Mouse (Mus musculus) hindbrain, embryonic 14.5 days (tissue): ENCODE data around the gene Tead2. TPM values are rescaled to one million over a fixed set of nuclear protein-coding genes. Genes with fewer than 3 reads are reported as not detected.

Source experiments
- ATAC-seq: fragments of 200-750 bp; cut with Nextera tagmentation; 2 replicates; pipeline ENCODE4 v1.8.0; 2017; ENCODE audit warnings: moderate number of reproducible peaks, mild to moderate bottlenecking, moderate TSS enrichment, moderate library complexity; ENCODE audit not compliant: low FRiP score
- DNase-seq: peaks from one replicate; pipeline ENCODE4 v3.0.0-alpha.2; 2015; ENCODE audit warnings: low spot score
- H3K27ac ChIP-seq: fragments of 300-500 bp; sonication (generic); 2 replicates; pipeline ENCODE4 v1.5.1; 2014; ENCODE audit warnings: mild to moderate bottlenecking, moderate library complexity
- H3K27me3 ChIP-seq: fragments of 300-500 bp; sonication (generic); 2 replicates; pipeline ENCODE4 v1.6.1; 2014; ENCODE audit warnings: mild to moderate bottlenecking, low read length, mixed read lengths; ENCODE audit not compliant: control insufficient read depth, insufficient read depth
- H3K36me3 ChIP-seq: fragments of 300-500 bp; sonication (generic); replicated peaks from 2 replicates; pipeline ENCODE4 v1.6.1; 2014; ENCODE audit not compliant: control insufficient read depth, insufficient read depth
- H3K4me1 ChIP-seq: fragments of 300-500 bp; sonication (generic); replicated peaks from 2 replicates; pipeline ENCODE4 v1.6.1; 2014; ENCODE audit warnings: antibody characterized with exemption, low read length, mixed read lengths; ENCODE audit not compliant: control insufficient read depth, insufficient read depth
- H3K4me2 ChIP-seq: fragments of 300-500 bp; sonication (generic); replicated peaks from 2 replicates; pipeline ENCODE4 v1.6.1; 2014; ENCODE audit warnings: mild to moderate bottlenecking, moderate library complexity
- H3K4me3 ChIP-seq: fragments of 300-500 bp; sonication (generic); replicated peaks from 2 replicates; pipeline ENCODE4 v1.5.1; 2014; ENCODE audit warnings: mild to moderate bottlenecking, low read length
- H3K9ac ChIP-seq: fragments of 300-500 bp; sonication (generic); 2 replicates; pipeline ENCODE4 v1.6.1; 2014
- H3K9me3 ChIP-seq: fragments of 300-500 bp; sonication (generic); 2 replicates; pipeline ENCODE4 v1.6.1; 2016; ENCODE audit warnings: low read length; ENCODE audit not compliant: control insufficient read depth
- WGBS: fragments of 180-500 bp; shearing (Covaris S2); extraction: QIAGEN DNeasy Blood & Tissue Kit; methylation state at CpG from one replicate; pipeline ENCODE4 v1.1.7; 2014; 5-methylcytosine and 5-hydroxymethylcytosine counted together
- polyA plus RNA-seq: library from polyadenylated mRNA; unstranded; fragments of >200 nt; fragmentation: Nextera tagmentation; extraction: Ambion mirVana; gene quantifications from 2 replicates; pipeline ENCODE4 v1.2.1, GENCODE M21; 2014

Tead2 gene
- polyA plus RNA-seq, 1 experiment from 2014 or later = 37.7 TPM

DNA sequence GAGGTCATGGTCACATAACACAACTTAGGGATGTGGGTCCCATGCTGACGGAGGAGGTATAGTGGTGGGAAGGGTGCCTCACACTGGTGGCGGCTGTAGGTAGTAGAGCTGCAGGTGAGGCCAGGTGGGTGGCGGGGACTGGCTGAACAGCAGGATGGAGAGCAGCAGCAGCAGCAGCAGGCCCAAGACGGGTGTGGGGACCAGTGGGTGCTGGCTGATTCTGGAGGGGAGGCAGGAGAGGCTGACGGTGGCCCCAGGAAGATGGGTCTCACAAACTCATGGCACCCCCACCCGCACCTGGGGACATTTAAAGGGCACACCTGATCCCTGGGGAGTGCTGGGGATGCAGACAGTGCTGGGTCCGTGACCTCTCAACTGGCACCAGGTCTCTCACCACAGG is 31.9 kb upstream of the Tead2 start:
- H3K9ac ChIP-seq = no peak overlapping the region
- H3K27me3 ChIP-seq = peaks cover 64% of the 10 kb centered on the region
- ATAC-seq (no peak), DNase-seq (no peak)
- H3K4me3 ChIP-seq = no peak overlapping the region
- no peaks in the 10 kb centered on the region for H3K9me3 ChIP-seq
- H3K4me2 ChIP-seq = no peak overlapping the region
- no peaks in the 10 kb centered on the region for H3K36me3 ChIP-seq
- no peak overlapping the region for H3K27ac ChIP-seq
- WGBS = 66% methylated on average over 6 of the region's 7 CpGs
- H3K4me1 ChIP-seq = peaks cover 4% of the 10 kb centered on the region

DNA sequence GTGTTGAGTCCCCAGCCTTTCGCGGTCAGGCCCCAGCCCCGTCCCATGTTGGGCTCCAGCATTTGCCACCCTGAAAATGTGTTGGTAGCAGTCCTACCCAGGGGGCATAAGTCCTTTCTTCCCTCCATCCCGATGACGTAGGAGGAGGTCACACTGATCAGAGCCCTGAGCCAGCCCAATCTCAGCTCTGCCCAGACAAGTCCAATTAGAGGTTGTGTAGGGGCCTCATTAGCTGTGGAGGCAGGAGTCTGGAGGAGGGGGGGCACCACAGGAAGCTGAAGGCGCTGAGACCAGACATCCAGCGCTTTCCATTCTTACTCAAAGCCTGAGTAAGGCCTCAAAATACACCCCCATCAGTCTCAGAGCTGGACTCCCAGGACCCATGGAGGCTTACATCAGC is 29.6 kb upstream of the Tead2 start:
- H3K4me1 ChIP-seq = peaks cover 4% of the 10 kb centered on the region
- H3K9me3 ChIP-seq = no peaks in the 10 kb centered on the region
- no peak overlapping the region for H3K4me2 ChIP-seq
- H3K4me3 ChIP-seq = no peak overlapping the region
- no peak overlapping the region for H3K27ac ChIP-seq
- ATAC-seq (no peak), DNase-seq (no peak)
- H3K9ac ChIP-seq = no peak overlapping the region
- no peaks in the 10 kb centered on the region for H3K36me3 ChIP-seq
- peaks cover 47% of the 10 kb centered on the region for H3K27me3 ChIP-seq
- WGBS = 65% methylated on average over 7 of the region's 7 CpGs

DNA sequence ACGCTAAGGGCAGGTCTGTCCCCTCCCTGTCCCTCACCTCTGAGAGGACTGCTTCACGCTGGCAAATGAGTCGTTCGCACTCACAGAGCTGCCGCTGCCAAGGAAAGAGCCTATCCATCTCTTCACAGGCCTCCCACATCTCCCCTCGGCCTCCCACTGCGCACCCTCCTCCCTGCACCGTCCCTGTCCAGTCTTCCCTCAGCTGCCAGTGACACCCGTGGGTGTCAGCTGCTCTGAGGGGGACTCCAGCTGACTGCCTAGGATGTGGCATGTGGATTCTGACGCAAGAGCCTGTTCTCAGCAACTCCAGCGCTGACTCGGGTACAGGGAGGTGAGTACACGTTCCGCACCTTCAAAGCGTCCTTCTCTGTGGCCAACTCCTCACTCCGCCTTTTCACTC is 26.0 kb upstream of the Tead2 start:
- Histone ChIP-seq H3K9me3 (no peaks in the 10 kb centered on the region), H3K36me3 (no peaks in the 10 kb centered on the region), H3K4me3 (no peak overlapping the region), H3K27me3 (peaks cover 10% of the 10 kb centered on the region), H3K4me2 (no peak overlapping the region), H3K9ac (no peak overlapping the region), H3K27ac (no peak overlapping the region), H3K4me1 (no peaks in the 10 kb centered on the region)
- no peak for ATAC-seq
- 65% methylated on average over 16 of the region's 16 CpGs for WGBS
- DNase-seq = no peak

DNA sequence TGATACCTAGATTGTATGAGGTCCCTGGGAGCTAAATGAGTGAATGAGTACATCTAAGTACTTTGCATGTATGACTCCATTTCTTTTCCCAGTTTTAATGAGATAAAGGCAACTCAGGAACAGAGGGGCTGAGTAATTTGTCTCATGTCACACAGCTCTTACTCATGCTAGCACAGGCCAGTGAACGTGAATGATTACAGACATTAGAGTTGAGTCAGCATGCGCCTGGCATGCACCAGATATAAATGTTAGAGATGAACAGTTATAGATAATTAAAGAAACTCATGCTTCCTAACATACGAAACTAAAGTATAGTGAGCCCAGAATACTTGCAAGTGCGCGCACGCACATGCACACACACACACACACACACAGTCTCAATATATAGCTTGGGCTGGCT is 25.4 kb upstream of the Tead2 start:
- no peak overlapping the region for H3K4me3 ChIP-seq
- ATAC-seq (no peak), DNase-seq (no peak)
- no peaks in the 10 kb centered on the region for H3K9me3 ChIP-seq
- no peaks in the 10 kb centered on the region for H3K4me1 ChIP-seq
- WGBS = 91% methylated on average over 6 of the region's 6 CpGs
- H3K27me3 ChIP-seq = 0 out of 2 replicates have a peak, but pooled peaks cover 6% of the 10 kb centered on the region
- no peak overlapping the region for H3K27ac ChIP-seq
- no peak overlapping the region for H3K9ac ChIP-seq
- no peak overlapping the region for H3K4me2 ChIP-seq
- H3K36me3 ChIP-seq = no peaks in the 10 kb centered on the region

DNA sequence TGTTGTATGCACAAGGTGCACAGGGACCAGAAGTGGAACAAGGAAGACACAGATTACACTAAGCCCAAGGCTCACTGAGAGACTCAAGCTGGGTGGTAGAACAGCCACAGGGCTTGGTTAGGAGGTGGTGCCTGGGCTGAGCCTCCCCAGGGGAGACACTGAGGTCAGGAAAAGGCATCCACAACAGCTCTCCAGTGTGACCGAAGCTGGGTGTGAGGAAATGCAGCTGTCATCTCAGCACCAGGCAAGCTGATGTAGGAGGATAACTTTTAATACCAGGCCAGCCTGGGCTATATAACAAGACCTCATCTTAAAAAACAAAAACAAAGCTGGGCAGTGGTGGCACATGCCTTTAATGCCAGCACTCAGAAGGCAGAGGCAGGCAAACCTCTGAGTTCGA is 24.4 kb upstream of the Tead2 start:
- Histone ChIP-seq H3K9ac (no peak overlapping the region), H3K27ac (no peak overlapping the region), H3K4me3 (no peak overlapping the region), H3K9me3 (no peaks in the 10 kb centered on the region), H3K4me2 (no peak overlapping the region), H3K4me1 (no peaks in the 10 kb centered on the region), H3K27me3 (0 out of 2 replicates have a peak, but pooled peaks cover 6% of the 10 kb centered on the region), H3K36me3 (no peaks in the 10 kb centered on the region)
- no peak for DNase-seq
- no peak for ATAC-seq
- WGBS = 82% methylated on average over 2 of the region's 2 CpGs

DNA sequence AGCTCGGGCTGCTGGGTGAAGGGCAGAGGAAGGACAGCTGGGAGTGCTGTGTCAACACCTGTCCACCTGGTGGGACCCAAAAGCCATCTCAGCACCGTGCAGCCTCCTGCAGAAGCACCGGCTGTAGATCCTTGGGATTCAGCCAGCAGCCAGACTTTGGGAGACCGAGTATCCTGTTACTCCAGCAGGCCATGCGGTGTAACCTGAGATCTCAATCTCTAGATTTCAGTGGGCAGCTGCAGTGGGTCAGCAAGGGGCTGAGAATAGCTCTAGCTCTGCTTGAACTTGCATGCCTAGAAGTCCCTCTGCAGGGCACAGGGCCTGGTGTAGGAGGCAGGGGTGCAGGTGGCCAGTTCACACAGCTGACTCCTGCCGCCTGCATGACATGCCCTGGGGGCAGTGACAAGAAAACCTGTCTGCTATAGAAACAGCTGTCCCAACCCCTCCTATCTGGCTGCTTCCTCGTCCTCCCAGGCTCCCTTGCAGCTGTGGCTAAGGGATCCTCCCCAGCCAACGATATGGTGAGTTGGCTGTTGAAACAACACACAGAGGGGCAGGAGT is 23.7 kb upstream of the Tead2 start:
- H3K27me3 ChIP-seq = 0 out of 2 replicates have a peak, but pooled peaks cover 6% of the 10 kb centered on the region
- H3K9ac ChIP-seq = no peak overlapping the region
- no peak overlapping the region for H3K4me3 ChIP-seq
- 28% methylated on average over 8 of the region's 8 CpGs for WGBS
- no peaks in the 10 kb centered on the region for H3K9me3 ChIP-seq
- H3K36me3 ChIP-seq = no peaks in the 10 kb centered on the region
- no peaks in the 10 kb centered on the region for H3K4me1 ChIP-seq
- no peak overlapping the region for H3K4me2 ChIP-seq
- no peak overlapping the region for H3K27ac ChIP-seq
- DNase-seq (no peak), ATAC-seq (no peak)

DNA sequence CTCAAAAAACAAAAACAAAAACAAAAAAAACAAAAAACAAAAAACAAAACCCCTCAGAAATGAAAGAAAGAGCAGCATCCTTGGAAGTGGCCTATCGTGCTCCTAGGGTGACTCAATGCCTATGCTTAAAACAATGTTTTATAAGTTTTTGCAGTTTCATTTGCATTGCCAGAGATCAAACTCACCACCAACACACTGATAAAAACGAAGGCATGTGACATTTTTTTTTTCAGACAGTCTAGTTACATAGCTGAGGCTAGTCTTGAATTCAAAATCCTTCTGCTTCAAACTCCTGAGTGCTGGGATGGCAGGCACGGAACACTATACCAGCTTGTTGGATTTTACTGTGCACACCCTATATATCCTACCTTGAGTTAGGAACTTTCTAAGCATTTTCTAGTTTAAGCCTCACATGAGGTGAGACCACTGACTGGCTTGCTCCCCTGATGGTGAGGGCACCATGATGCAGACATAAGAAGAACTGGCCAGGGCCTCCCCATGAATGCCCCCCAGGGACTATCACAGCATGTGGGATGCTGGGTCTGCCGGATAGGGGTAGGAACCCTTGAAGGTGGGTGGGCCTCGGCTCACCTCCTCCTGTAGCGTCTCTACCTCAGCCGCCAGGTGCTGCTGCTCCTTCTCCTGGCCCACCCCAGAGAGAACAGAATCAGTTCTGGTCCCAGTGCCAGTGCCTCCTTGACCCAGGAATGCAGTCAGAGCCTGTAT is 22.8 kb upstream of the Tead2 start:
- DNase-seq (no peak), ATAC-seq (no peak)
- 79% methylated on average over 7 of the region's 7 CpGs for WGBS
- H3K36me3 ChIP-seq = no peaks in the 10 kb centered on the region
- H3K9me3 ChIP-seq = no peaks in the 10 kb centered on the region
- no peak overlapping the region for H3K9ac ChIP-seq
- H3K4me1 ChIP-seq = no peaks in the 10 kb centered on the region
- no peak overlapping the region for H3K4me3 ChIP-seq
- no peak overlapping the region for H3K4me2 ChIP-seq
- H3K27me3 ChIP-seq = 0 out of 2 replicates have a peak, but pooled peaks cover 6% of the 10 kb centered on the region
- H3K27ac ChIP-seq = no peak overlapping the region

DNA sequence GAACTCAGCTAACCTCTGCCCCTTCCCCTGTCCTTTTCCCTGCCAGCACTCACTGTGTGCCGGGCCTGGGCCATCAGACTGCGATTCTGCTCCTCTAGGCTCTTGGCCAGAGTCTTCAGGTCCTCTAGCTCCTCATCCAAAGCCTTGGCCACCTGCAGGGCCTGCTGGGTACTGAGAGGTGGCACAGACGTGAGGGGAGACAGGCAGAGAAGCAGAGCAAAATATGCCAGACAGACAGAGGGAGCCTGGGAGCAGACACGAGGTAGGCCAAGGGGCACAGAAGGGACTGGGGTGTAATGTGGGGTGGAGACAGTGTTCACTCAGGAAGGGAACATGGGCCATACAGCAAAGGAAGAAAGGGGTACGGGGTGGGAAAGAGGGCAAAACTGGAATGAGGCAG is 22.1 kb upstream of the Tead2 start:
- 69% methylated on average over 5 of the region's 5 CpGs for WGBS
- DNase-seq = no peak
- H3K9me3 ChIP-seq = no peaks in the 10 kb centered on the region
- H3K4me2 ChIP-seq = no peak overlapping the region
- no peak overlapping the region for H3K4me3 ChIP-seq
- H3K36me3 ChIP-seq = no peaks in the 10 kb centered on the region
- no peak overlapping the region for H3K9ac ChIP-seq
- H3K4me1 ChIP-seq = no peaks in the 10 kb centered on the region
- no peak overlapping the region for H3K27ac ChIP-seq
- no peak for ATAC-seq
- H3K27me3 ChIP-seq = 0 out of 2 replicates have a peak, but pooled peaks cover 6% of the 10 kb centered on the region

DNA sequence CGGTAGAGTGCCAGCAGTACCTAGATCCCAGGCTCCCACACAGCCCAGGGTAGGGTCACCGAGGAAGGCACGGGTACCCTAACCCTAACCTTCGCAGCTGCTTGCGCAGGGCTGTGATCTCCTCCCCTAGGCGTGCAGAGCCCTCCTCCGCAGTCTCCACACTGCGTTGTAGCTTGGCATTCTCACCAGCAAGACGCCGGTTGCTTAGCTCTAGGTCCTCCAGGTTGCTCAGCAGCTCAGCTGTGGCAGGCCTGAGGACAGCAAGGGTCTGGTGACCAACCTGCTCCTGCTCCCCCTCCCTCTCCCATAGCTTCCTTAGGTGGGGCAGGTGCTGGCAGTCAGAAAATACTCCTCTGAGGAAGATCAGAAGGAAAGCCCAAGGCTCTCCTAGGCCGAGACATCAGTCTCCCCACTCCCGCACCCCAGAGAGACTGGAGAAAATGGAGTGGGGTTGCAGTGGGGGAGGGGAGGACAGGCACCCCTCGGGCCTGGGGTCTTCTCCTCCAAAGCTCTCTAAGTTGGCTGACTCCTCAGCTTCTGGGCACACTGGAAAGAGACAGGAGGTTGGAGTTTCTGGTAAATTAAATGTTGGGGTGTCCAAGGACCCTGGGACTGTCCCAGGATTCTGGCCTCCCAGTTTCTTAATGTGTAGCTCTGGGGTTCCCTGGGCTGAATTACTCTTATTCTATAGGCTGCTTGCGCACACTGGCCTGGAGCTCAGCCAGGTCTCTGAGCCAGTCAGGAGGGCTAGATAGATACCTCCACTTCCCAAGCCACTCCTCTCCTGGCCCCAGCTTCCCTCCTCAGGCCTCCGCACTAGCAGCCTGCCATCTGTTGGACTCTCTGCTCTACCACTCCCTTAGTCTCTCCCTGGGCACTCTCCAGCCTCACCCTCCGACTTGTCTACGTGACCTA is 21.4 kb upstream of the Tead2 start:
- Histone ChIP-seq H3K9ac (no peak overlapping the region), H3K27ac (no peak overlapping the region), H3K4me3 (no peak overlapping the region), H3K4me1 (no peaks in the 10 kb centered on the region), H3K27me3 (0 out of 2 replicates have a peak, but pooled peaks cover 6% of the 10 kb centered on the region), H3K4me2 (no peak overlapping the region), H3K9me3 (no peaks in the 10 kb centered on the region), H3K36me3 (no peaks in the 10 kb centered on the region)
- ATAC-seq (no peak), DNase-seq (no peak)
- WGBS = 69% methylated on average over 17 of the region's 17 CpGs
